Mouse (Mus musculus): ENCODE data around the gene Pla2g16.

Pla2g16 gene

GRCm38 (mm10) chr19:7613151-7613550 lies 55.9 kb downstream of the Pla2g16 start:
- no peak for DNase-seq (ENCODE audit: low spot score)

- no peak for DNase-seq (ENCODE audit: low spot score)
Measured at GRCm38 (mm10) chr19:7616231-7616930, 59.1 kb downstream of the Pla2g16 start.

DNA sequence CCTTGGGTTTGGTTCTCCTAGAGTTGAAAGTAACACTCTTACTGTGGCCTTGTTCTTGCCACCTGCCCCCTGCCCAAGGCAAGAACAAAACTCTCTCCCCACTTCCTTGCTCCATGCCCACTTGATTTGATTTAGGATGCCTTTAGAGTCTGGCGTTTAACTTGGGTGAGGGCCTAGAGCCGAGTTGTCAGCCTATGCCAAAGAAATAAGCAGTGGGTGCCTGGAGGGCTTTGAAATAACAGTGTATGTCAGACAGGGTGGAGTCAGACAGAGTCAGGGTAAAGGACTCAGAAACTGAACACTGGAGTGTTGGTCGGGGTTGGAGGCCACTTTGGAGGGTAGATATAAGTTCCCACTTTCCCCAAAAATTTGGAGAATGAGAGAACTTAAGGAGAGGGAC lies 59.8 kb downstream of the Pla2g16 start:
- DNase-seq (ENCODE audit: low spot score), result no peak

DNA sequence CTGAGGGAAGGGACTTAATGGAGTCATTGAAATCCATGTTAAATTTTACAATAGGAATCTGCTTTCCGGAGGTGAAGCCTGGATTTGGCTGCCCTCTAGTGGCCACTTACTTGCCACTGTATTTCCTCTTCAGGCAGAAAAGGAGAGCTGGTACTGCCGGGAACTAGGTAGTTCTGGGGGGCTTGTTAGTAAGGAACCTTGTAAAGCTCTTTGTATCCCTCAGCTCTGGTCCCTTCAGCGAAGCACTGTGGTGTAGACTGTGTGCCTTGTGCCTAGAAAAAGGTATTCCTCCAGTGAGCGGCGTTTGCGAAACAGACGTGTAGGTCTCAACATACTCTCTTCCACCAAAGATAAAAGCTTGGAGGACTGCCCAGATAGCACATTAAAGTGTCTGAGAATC lies 60.4 kb downstream of the Pla2g16 start:
- DNase-seq (ENCODE audit: low spot score), result peak; percentile 91

DNA sequence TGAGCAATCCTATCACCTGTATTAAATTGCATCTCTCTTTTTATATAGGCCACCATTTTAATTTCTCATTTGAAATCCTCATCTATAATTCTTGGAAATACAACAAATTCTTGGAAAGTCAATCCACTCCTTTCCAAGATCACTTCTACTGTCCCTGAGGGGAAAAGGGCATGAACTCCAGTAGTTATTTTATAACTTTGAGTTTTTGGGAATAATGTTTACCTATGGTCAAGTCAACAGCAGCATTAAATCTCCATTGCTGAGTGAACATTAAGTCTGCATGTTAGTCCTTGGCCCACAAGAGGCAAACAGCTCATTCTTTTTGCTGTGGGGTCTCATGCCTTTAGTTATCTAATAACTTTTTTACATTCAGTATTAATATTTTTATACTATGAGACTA lies 75.8 kb downstream of the Pla2g16 start:
- no peak for DNase-seq (ENCODE audit: low spot score)

DNA sequence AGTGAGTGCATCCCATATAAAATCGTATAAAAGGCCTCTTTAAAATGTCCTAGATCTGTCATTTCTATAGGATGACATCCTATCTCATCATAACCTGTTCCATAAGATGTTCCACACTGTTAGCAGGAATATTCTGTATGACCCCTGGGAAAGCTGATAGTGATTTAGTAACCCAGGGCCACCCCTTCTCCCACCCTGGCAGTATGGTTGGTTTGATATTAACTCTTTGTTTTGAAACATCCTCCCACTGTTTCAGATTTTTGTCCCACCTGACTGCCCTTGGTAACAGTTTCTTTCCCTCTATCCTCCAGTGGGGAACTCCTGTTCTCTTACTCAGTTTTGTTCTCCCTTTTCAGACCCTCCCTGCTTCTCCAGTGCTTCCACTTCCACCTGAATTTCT lies 76.5 kb downstream of the Pla2g16 start:
- DNase-seq (ENCODE audit: low spot score), result no peak
